Mouse (Mus musculus): ENCODE data around the gene Gpatch4.

Gene Gpatch4

GRCm38 (mm10) chr3:88042661-88043421 is at the start of gene Gpatch4:
Gene Gpatch4, plus strand, starts transcription at chr3:88043108.
- peak; percentile 81 to 85 for DNase-seq (ENCODE audit: low spot score in 2 of 2)

- peak; percentile 43 to 81 for DNase-seq (ENCODE audit: low spot score in 2 of 2)
Measured at GRCm38 (mm10) chr3:87993436-87993835, 49.5 kb upstream of the Gpatch4 start.

GRCm38 (mm10) chr3:87995331-87995730 is 47.6 kb upstream of the Gpatch4 start:
- DNase-seq (ENCODE audit: low spot score in 2 of 2) = no peak

- no peak for DNase-seq (ENCODE audit: low spot score in 2 of 2)
Measured at GRCm38 (mm10) chr3:87996401-87996800, 46.5 kb upstream of the Gpatch4 start.

- no peak for DNase-seq (ENCODE audit: low spot score in 2 of 2)
Measured at GRCm38 (mm10) chr3:87996971-87997614, 45.8 kb upstream of the Gpatch4 start.

- no peak for DNase-seq (ENCODE audit: low spot score in 2 of 2)
Measured at GRCm38 (mm10) chr3:87998747-87999146, 44.2 kb upstream of the Gpatch4 start.

- DNase-seq (ENCODE audit: low spot score in 2 of 2) = no peak
Measured at GRCm38 (mm10) chr3:87999243-87999895, 43.5 kb upstream of the Gpatch4 start.

- DNase-seq (ENCODE audit: low spot score in 2 of 2) = no peak
Measured at GRCm38 (mm10) chr3:88000181-88000580, 42.7 kb upstream of the Gpatch4 start, which contains the start of gene Bcan. Gene Bcan, minus strand, starts transcription at chr3:88000230.

- DNase-seq (ENCODE audit: low spot score in 2 of 2) = no peak
Measured at GRCm38 (mm10) chr3:88000816-88001595, 41.9 kb upstream of the Gpatch4 start.

- no peak for DNase-seq (ENCODE audit: low spot score in 2 of 2)
Measured at GRCm38 (mm10) chr3:88002291-88002976, 40.5 kb upstream of the Gpatch4 start.

GRCm38 (mm10) chr3:88005822-88006786 is 36.8 kb upstream of the Gpatch4 start:
- no peak for DNase-seq (ENCODE audit: low spot score in 2 of 2)

GRCm38 (mm10) chr3:88010634-88011265 is 32.2 kb upstream of the Gpatch4 start:
- DNase-seq (ENCODE audit: low spot score in 2 of 2) = peak in 1 of 2 experiments; percentile 67

GRCm38 (mm10) chr3:88022322-88023191 is 20.4 kb upstream of the Gpatch4 start:
- peak; percentile 76 to 86 for DNase-seq (ENCODE audit: low spot score in 2 of 2)

GRCm38 (mm10) chr3:88023192-88024074 is 19.5 kb upstream of the Gpatch4 start:
- peak in 1 of 2 experiments; percentile 64 for DNase-seq (ENCODE audit: low spot score in 2 of 2)

- DNase-seq (ENCODE audit: low spot score in 2 of 2) = no peak
Measured at GRCm38 (mm10) chr3:88026823-88027222, 16.1 kb upstream of the Gpatch4 start.

GRCm38 (mm10) chr3:88027434-88028186 is 15.3 kb upstream of the Gpatch4 start, which contains the start of gene Hapln2:
Gene Hapln2, minus strand, starts transcription at chr3:88027583.
- DNase-seq (ENCODE audit: low spot score in 2 of 2) = no peak

Measured in spleen, postnatal 4 days (tissue).